Comparison of ENCODE assay signal across 9 mouse cellular contexts in the genomic region with DNA sequence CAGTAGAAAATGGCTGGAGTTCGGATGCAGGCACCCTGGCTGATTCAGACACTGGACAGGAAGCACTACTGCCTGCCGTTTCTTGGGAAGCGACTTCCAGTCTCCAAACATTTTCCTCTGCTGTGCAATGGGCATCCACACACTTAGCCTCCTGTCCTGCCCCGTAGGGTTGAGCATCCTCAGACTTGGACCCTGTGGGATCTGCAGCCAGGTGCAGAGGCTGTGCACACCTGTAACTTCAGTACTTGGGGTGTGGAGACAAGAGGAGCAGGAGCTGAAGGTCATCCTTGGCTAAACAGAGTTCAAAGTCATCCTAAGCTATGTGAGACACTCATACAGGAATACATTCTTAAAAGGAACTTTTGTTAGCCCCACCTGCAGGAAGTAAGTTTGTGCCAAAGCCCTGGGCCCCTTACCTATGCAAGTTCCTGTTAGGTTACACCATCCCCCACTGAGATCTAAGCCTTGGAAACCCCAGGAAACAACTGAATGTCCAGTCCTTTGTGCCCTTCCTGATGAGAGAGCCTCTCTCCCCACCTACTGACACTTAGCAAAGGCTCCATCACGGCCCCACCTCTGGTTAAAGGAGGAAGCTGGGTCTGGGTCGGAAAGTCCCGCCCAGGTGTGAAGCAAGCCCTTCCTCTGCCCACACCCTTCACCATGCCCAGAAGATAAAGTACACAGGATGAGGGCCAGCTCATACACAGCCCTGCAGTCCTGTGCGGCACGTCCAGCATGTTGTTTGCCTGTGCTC. TPM values are rescaled to one million over a fixed set of nuclear protein-coding genes. Genes with fewer than 3 reads are reported as not detected.
DNase-seq lines count a peak whose midpoint lies in the region; ATAC-seq and TF ChIP-seq lines count a peak whose summit lies in the region.
"Had no signal": no experiment of that assay in that cellular context is flagged by ENCODE, and none has a peak within 500 bp of the region (broad histone marks: within the 10 kb centered on the region; RNA-seq: fewer than 3 reads in every experiment).

No protein-coding gene starts in this region.

- TF ChIP-seq POLR2A in spleen, adult 2 months (IDR thresholded peaks at IDR 0.05; ENCODE audit: low read depth, low read length): peak; percentile 57; the same call in 1 of the 2 replicates

- ATAC-seq in embryonic facial prominence, embryonic 15.5 days (ENCODE audit: insufficient number of reproducible peaks, low FRiP score, low TSS enrichment, low read depth): 0 out of 2 replicates have a peak, but pooled peaks have one; percentile 8
- peak; percentile 34 for ATAC-seq in lung, embryonic 14.5 days (ENCODE audit: insufficient read depth)
- peak; percentile 68 for ATAC-seq in stomach, embryonic 14.5 days (ENCODE audit: insufficient number of reproducible peaks, insufficient read depth, low FRiP score, low read depth)
- ATAC-seq in midbrain, embryonic 13.5 days: no peak

- H3K27ac ChIP-seq in spleen, adult 2 months (ENCODE audit: insufficient read depth, low read length): peak overlapping the region; percentile 76
- no peak overlapping the region for H3K27ac ChIP-seq in embryonic facial prominence, embryonic 15.5 days (replicated peaks)
- H3K27ac ChIP-seq in lung, embryonic 14.5 days (ENCODE audit: low read depth): peak overlapping the region; percentile 12; the same call in 1 of the 2 replicates
- peak overlapping the region; percentile 28; the same call in 1 of the 2 replicates for H3K27ac ChIP-seq in stomach, embryonic 14.5 days (ENCODE audit: low read length)
- H3K27ac ChIP-seq in midbrain, embryonic 13.5 days: no peak overlapping the region

- no peak overlapping the region for H3K4me2 ChIP-seq in embryonic facial prominence, embryonic 15.5 days (replicated peaks)
- no peak overlapping the region for H3K4me2 ChIP-seq in lung, embryonic 14.5 days
- H3K4me2 ChIP-seq in stomach, embryonic 14.5 days (replicated peaks; ENCODE audit: low read depth, low read length): no peak overlapping the region
- H3K4me2 ChIP-seq in midbrain, embryonic 13.5 days (replicated peaks): no peak overlapping the region

- H3K4me1 ChIP-seq in spleen, adult 2 months (ENCODE audit: control insufficient read depth, insufficient read depth, insufficient read length): peaks cover 11% of the 10 kb centered on the region; the same call in 1 of the 2 replicates
- H3K4me1 ChIP-seq in embryonic facial prominence, embryonic 15.5 days: no peaks in the 10 kb centered on the region
- H3K4me1 ChIP-seq in lung, embryonic 14.5 days (ENCODE audit: insufficient read depth): no peaks in the 10 kb centered on the region
- no peaks in the 10 kb centered on the region for H3K4me1 ChIP-seq in stomach, embryonic 14.5 days (ENCODE audit: control insufficient read depth, insufficient read depth, low read length)
- no peaks in the 10 kb centered on the region for H3K4me1 ChIP-seq in midbrain, embryonic 13.5 days (replicated peaks)

- no peaks in the 10 kb centered on the region for H3K27me3 ChIP-seq in spleen, adult 2 months (ENCODE audit: control insufficient read depth, insufficient read depth, low read length)
- H3K27me3 ChIP-seq in embryonic facial prominence, embryonic 15.5 days: no peaks in the 10 kb centered on the region
- H3K27me3 ChIP-seq in lung, embryonic 14.5 days (ENCODE audit: insufficient read depth, low read length): no peaks in the 10 kb centered on the region
- no peaks in the 10 kb centered on the region for H3K27me3 ChIP-seq in stomach, embryonic 14.5 days (ENCODE audit: control insufficient read depth, insufficient read depth, low read length)
- no peaks in the 10 kb centered on the region for H3K27me3 ChIP-seq in midbrain, embryonic 13.5 days

- no peaks in the 10 kb centered on the region for H3K36me3 ChIP-seq in spleen, adult 2 months (ENCODE audit: control insufficient read depth, insufficient read depth, low read length)
- no peaks in the 10 kb centered on the region for H3K36me3 ChIP-seq in embryonic facial prominence, embryonic 15.5 days
- 0 out of 2 replicates have a peak, but pooled peaks cover 2% of the 10 kb centered on the region for H3K36me3 ChIP-seq in lung, embryonic 14.5 days (ENCODE audit: insufficient read depth)
- H3K36me3 ChIP-seq in stomach, embryonic 14.5 days (ENCODE audit: control insufficient read depth, insufficient read depth, low read length): no peaks in the 10 kb centered on the region
- no peaks in the 10 kb centered on the region for H3K36me3 ChIP-seq in midbrain, embryonic 13.5 days

- DNase-seq in spleen, adult 2 months (ENCODE audit: low read depth in 1 of 2, low spot score in 2 of 2): peak in 1 of 2 experiments; percentile 51
- DNase-seq in spleen, postnatal 14 days (ENCODE audit: low spot score in 2 of 2): no peak
- peak; percentile 11 for DNase-seq in lung, embryonic 14.5 days
- DNase-seq in cerebellum, postnatal 36 days: no peak
- DNase-seq in ovary, postnatal 36 days (ENCODE audit: low spot score): no peak
- DNase-seq: kidney, postnatal 10 days had no signal

- peak overlapping the region; percentile 60 for H3K4me3 ChIP-seq in spleen, adult 2 months (ENCODE audit: extremely low read depth, insufficient read depth, insufficient read length)
- no peak overlapping the region for H3K4me3 ChIP-seq in embryonic facial prominence, embryonic 15.5 days (replicated peaks)
- H3K4me3 ChIP-seq in lung, embryonic 14.5 days (ENCODE audit: low read depth, low read length): no peak overlapping the region
- H3K4me3 ChIP-seq in stomach, embryonic 14.5 days (ENCODE audit: low read depth, low read length): no peak overlapping the region
- H3K4me3 ChIP-seq in midbrain, embryonic 13.5 days (replicated peaks): no peak overlapping the region

- no peaks in the 10 kb centered on the region for H3K9me3 ChIP-seq in embryonic facial prominence, embryonic 15.5 days (replicated peaks)
- no peaks in the 10 kb centered on the region for H3K9me3 ChIP-seq in lung, embryonic 14.5 days (ENCODE audit: low read depth, low read length)
- no peaks in the 10 kb centered on the region for H3K9me3 ChIP-seq in stomach, embryonic 14.5 days (ENCODE audit: control insufficient read depth, low read depth, low read length)
- no peaks in the 10 kb centered on the region for H3K9me3 ChIP-seq in midbrain, embryonic 13.5 days

- TF ChIP-seq CTCF in spleen, adult 2 months (IDR thresholded peaks at IDR 0.05; ENCODE audit: extremely low read depth, insufficient read depth, insufficient read length, insufficient replicate concordance): no peak
- TF ChIP-seq CTCF in lung, embryonic 14.5 days (IDR thresholded peaks at IDR 0.05; ENCODE audit: low read depth): no peak

- WGBS in spleen, adult 2 months: 40% methylated on average over 9 of the region's 9 CpGs
- 55% methylated on average over 9 of the region's 9 CpGs for WGBS in embryonic facial prominence, embryonic 15.5 days
- 43% methylated on average over 9 of the region's 9 CpGs for WGBS in lung, embryonic 14.5 days
- 42% methylated on average over 9 of the region's 9 CpGs for WGBS in stomach, embryonic 14.5 days
- 72% methylated on average over 9 of the region's 9 CpGs for WGBS in midbrain, embryonic 13.5 days

- H3K9ac ChIP-seq in embryonic facial prominence, embryonic 15.5 days: no peak overlapping the region
- no peak overlapping the region; the same call in 1 of the 2 replicates for H3K9ac ChIP-seq in lung, embryonic 14.5 days
- H3K9ac ChIP-seq in stomach, embryonic 14.5 days (replicated peaks; ENCODE audit: low read depth, low read length): no peak overlapping the region
- H3K9ac ChIP-seq in midbrain, embryonic 13.5 days (replicated peaks): no peak overlapping the region

RNA-seq across cellular contexts. Expression of gene Pglyrp1, which starts 13.0 kb away (rescaled TPM):
- polyA plus RNA-seq in spleen, adult 2 months (2012; rRNA removed): 93.4 and 164 TPM in 2 replicates
- 9.7 and 16.3 TPM in 2 replicates for polyA plus RNA-seq in embryonic facial prominence, embryonic 15.5 days (2015; fragmentation: Nextera tagmentation; extraction: Ambion mirVana)
- polyA plus RNA-seq in lung, embryonic 14.5 days (2014; fragmentation: Nextera tagmentation; extraction: Ambion mirVana): 2.5 and 2.6 TPM in 2 replicates
- polyA plus RNA-seq in stomach, embryonic 14.5 days (2014; fragmentation: Nextera tagmentation; extraction: Ambion mirVana): 23.9 and 32.8 TPM in 2 replicates
- polyA plus RNA-seq in midbrain, embryonic 13.5 days (2015; fragmentation: Nextera tagmentation; extraction: Ambion mirVana): 9.2 and 12.8 TPM in 2 replicates

RNA-seq across cellular contexts. Expression of gene Ccdc61, which starts 26.0 kb away (rescaled TPM):
- polyA plus RNA-seq in spleen, adult 2 months (2012; rRNA removed): 13.0 and 25.5 TPM in 2 replicates
- polyA plus RNA-seq in embryonic facial prominence, embryonic 15.5 days (2015; fragmentation: Nextera tagmentation; extraction: Ambion mirVana): 31.8 and 40.3 TPM in 2 replicates
- 20.4 and 24.7 TPM in 2 replicates for polyA plus RNA-seq in lung, embryonic 14.5 days (2014; fragmentation: Nextera tagmentation; extraction: Ambion mirVana)
- polyA plus RNA-seq in stomach, embryonic 14.5 days (2014; fragmentation: Nextera tagmentation; extraction: Ambion mirVana): 18.5 and 21.7 TPM in 2 replicates
- 20.0 and 23.6 TPM in 2 replicates for polyA plus RNA-seq in midbrain, embryonic 13.5 days (2015; fragmentation: Nextera tagmentation; extraction: Ambion mirVana)

RNA-seq across cellular contexts. Expression of gene Nova2, which starts 41.5 kb away (rescaled TPM):
- polyA plus RNA-seq in spleen, adult 2 months (2012; rRNA removed): 0.68 and 0.90 TPM in 2 replicates
- polyA plus RNA-seq in embryonic facial prominence, embryonic 15.5 days (2015; fragmentation: Nextera tagmentation; extraction: Ambion mirVana): 0.56 and 0.60 TPM in 2 replicates
- 1.2 TPM in 2 replicates for polyA plus RNA-seq in lung, embryonic 14.5 days (2014; fragmentation: Nextera tagmentation; extraction: Ambion mirVana)
- polyA plus RNA-seq in stomach, embryonic 14.5 days (2014; fragmentation: Nextera tagmentation; extraction: Ambion mirVana): 0.81 and 1.2 TPM in 2 replicates
- polyA plus RNA-seq in midbrain, embryonic 13.5 days (2015; fragmentation: Nextera tagmentation; extraction: Ambion mirVana): 16.5 and 18.6 TPM in 2 replicates

RNA-seq across cellular contexts. Expression of gene Mill2, which starts 44.4 kb away (rescaled TPM):
- polyA plus RNA-seq in spleen, adult 2 months (2012; rRNA removed): 2.4 and 2.9 TPM in 2 replicates
- 1.0 and 1.1 TPM in 2 replicates for polyA plus RNA-seq in embryonic facial prominence, embryonic 15.5 days (2015; fragmentation: Nextera tagmentation; extraction: Ambion mirVana)
- 0.81 and 0.92 TPM in 2 replicates for polyA plus RNA-seq in lung, embryonic 14.5 days (2014; fragmentation: Nextera tagmentation; extraction: Ambion mirVana)
- polyA plus RNA-seq in stomach, embryonic 14.5 days (2014; fragmentation: Nextera tagmentation; extraction: Ambion mirVana): 1.0 and 1.1 TPM in 2 replicates
- polyA plus RNA-seq in midbrain, embryonic 13.5 days (2015; fragmentation: Nextera tagmentation; extraction: Ambion mirVana): 0.40 and 0.44 TPM in 2 replicates

Comparison
In these comparisons a context has a peak if more than half of its experiments do, and no peak if none do; other contexts are left out.
1. H3K27ac ChIP-seq: peak in spleen, adult 2 months (single experiment), lung, embryonic 14.5 days (single experiment) and stomach, embryonic 14.5 days (single experiment); none in embryonic facial prominence, embryonic 15.5 days (single experiment) and midbrain, embryonic 13.5 days (single experiment).